ENCODE assay signal across 23 mouse cellular contexts in the genomic region with DNA sequence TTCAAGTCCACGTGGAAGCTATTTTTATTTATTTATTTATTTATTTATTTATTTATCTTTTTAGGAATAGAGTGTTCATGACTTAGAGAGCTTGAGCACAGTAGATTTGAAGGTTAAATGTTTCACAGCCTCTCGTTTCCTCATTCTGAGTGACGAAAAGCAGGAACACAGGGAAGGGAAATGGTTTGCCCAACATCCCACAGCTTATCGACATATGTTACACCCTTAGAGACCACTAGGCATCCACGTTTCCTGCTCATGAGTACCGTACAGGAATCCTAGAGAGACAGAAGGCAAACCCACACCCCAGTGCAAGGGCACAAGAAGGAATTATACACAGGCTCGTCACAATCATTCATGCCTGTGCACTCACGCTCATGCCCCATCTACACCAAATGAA.
DNase-seq lines count a peak whose midpoint lies in the region; ATAC-seq lines count a peak whose summit lies in the region.
"Had no signal": no experiment of that assay in that cellular context is flagged by ENCODE, and none has a peak within 500 bp of the region (broad histone marks: within the 10 kb centered on the region; RNA-seq: fewer than 3 reads in every experiment).

No protein-coding gene starts in this region.

- H3K4me2 ChIP-seq in embryonic facial prominence, embryonic 13.5 days, result no peak overlapping the region
- H3K4me2 ChIP-seq in lung, embryonic 15.5 days, result no peak overlapping the region
- H3K4me2 ChIP-seq: embryonic facial prominence, embryonic 12.5 days; heart, embryonic 11.5 days; hindbrain, embryonic 12.5 days; limb, embryonic 15.5 days; liver, embryonic 15.5 days; midbrain, embryonic 12.5 days; neural tube, embryonic 12.5 days had no signal

- DNase-seq in embryonic facial prominence, embryonic 10.5 days (ENCODE audit: low spot score), result no peak
- no peak for DNase-seq in lung, postnatal 4 days
- no peak for DNase-seq in cerebellum, adult 9-11 months
- DNase-seq: adrenal gland, postnatal 14 days; cerebellum, adult 9-10 months; gastrocnemius, adult 2 months; heart, postnatal 10 days; left cerebral cortex, postnatal 4 days; thymus, adult 18-20 months had no signal

- H3K9me3 ChIP-seq in embryonic facial prominence, embryonic 13.5 days, result no peaks in the 10 kb centered on the region
- H3K9me3 ChIP-seq in embryonic facial prominence, embryonic 10.5 days, result no peaks in the 10 kb centered on the region
- H3K9me3 ChIP-seq in lung, embryonic 15.5 days, result no peaks in the 10 kb centered on the region
- H3K9me3 ChIP-seq: embryonic facial prominence, embryonic 12.5 days; hindbrain, embryonic 12.5 days; limb, embryonic 15.5 days; liver, embryonic 15.5 days; midbrain, embryonic 12.5 days; neural tube, embryonic 12.5 days had no signal

- H3K36me3 ChIP-seq in embryonic facial prominence, embryonic 13.5 days, result no peaks in the 10 kb centered on the region
- H3K36me3 ChIP-seq in embryonic facial prominence, embryonic 10.5 days (replicated peaks), result no peaks in the 10 kb centered on the region
- H3K36me3 ChIP-seq in lung, embryonic 15.5 days, result no peaks in the 10 kb centered on the region
- H3K36me3 ChIP-seq: embryonic facial prominence, embryonic 12.5 days; hindbrain, embryonic 12.5 days; limb, embryonic 15.5 days; liver, embryonic 15.5 days; midbrain, embryonic 12.5 days; neural tube, embryonic 12.5 days had no signal

- peaks cover 19% of the 10 kb centered on the region for H3K4me1 ChIP-seq in embryonic facial prominence, embryonic 13.5 days
- H3K4me1 ChIP-seq in embryonic facial prominence, embryonic 10.5 days, result 0 out of 2 replicates have a peak, but pooled peaks cover 3% of the 10 kb centered on the region
- peaks cover 22% of the 10 kb centered on the region for H3K4me1 ChIP-seq in lung, embryonic 15.5 days
- H3K4me1 ChIP-seq: hindbrain, embryonic 12.5 days; liver, embryonic 15.5 days; neural tube, embryonic 12.5 days had no signal

- 59% methylated on average over 8 of the region's 8 CpGs for WGBS in embryonic facial prominence, embryonic 13.5 days
- WGBS in embryonic facial prominence, embryonic 10.5 days, result 86% methylated on average over 8 of the region's 8 CpGs
- 63% methylated on average over 8 of the region's 8 CpGs for WGBS in lung, embryonic 15.5 days

- no peak overlapping the region for H3K9ac ChIP-seq in embryonic facial prominence, embryonic 13.5 days
- no peak overlapping the region for H3K9ac ChIP-seq in lung, embryonic 15.5 days
- H3K9ac ChIP-seq: embryonic facial prominence, embryonic 12.5 days; hindbrain, embryonic 12.5 days; limb, embryonic 15.5 days; liver, embryonic 15.5 days; midbrain, embryonic 12.5 days; neural tube, embryonic 12.5 days had no signal

- no peak for ATAC-seq in embryonic facial prominence, embryonic 13.5 days (ENCODE audit: insufficient number of reproducible peaks, insufficient read depth, low FRiP score, low TSS enrichment, low read depth)
- ATAC-seq in lung, embryonic 15.5 days (ENCODE audit: borderline replicate concordance, extremely low read depth, low FRiP score, low TSS enrichment), result no peak
- ATAC-seq in granulocyte monocyte progenitor cell, adult 5-6 weeks (replicated peaks; ENCODE audit: poor library complexity, severe bottlenecking), result peak; percentile 93
- peak; percentile 49; the same call in 1 of the 2 replicates for ATAC-seq in neutrophil, adult 5-6 weeks (ENCODE audit: extremely low read depth, insufficient number of reproducible peaks, low FRiP score, poor library complexity, severe bottlenecking)
- ATAC-seq: forebrain, embryonic 14.5 days; intestine, postnatal 0 days had no signal

- 0 out of 2 replicates have a peak overlapping the region, but pooled peaks have one; percentile 28 for H3K27ac ChIP-seq in embryonic facial prominence, embryonic 13.5 days
- H3K27ac ChIP-seq in embryonic facial prominence, embryonic 10.5 days (replicated peaks), result no peak overlapping the region
- 0 out of 2 replicates have a peak overlapping the region, but pooled peaks have one; percentile 30 for H3K27ac ChIP-seq in lung, embryonic 15.5 days
- H3K27ac ChIP-seq: embryonic facial prominence, embryonic 12.5 days; gastrocnemius, adult 2 months; hindbrain, embryonic 12.5 days; kidney, postnatal 0 days; liver, embryonic 15.5 days; midbrain, embryonic 12.5 days; neural tube, embryonic 12.5 days had no signal

- no peak overlapping the region for H3K4me3 ChIP-seq in embryonic facial prominence, embryonic 13.5 days
- H3K4me3 ChIP-seq in embryonic facial prominence, embryonic 10.5 days, result no peak overlapping the region
- no peak overlapping the region for H3K4me3 ChIP-seq in lung, embryonic 15.5 days
- H3K4me3 ChIP-seq: embryonic facial prominence, embryonic 12.5 days; gastrocnemius, adult 2 months; hindbrain, embryonic 12.5 days; limb, embryonic 15.5 days; liver, embryonic 15.5 days; midbrain, embryonic 12.5 days; neural tube, embryonic 12.5 days had no signal

- no peaks in the 10 kb centered on the region for H3K27me3 ChIP-seq in embryonic facial prominence, embryonic 13.5 days
- H3K27me3 ChIP-seq in embryonic facial prominence, embryonic 10.5 days (replicated peaks; ENCODE audit: low read depth, poor library complexity, severe bottlenecking), result no peaks in the 10 kb centered on the region
- H3K27me3 ChIP-seq in lung, embryonic 15.5 days, result no peaks in the 10 kb centered on the region
- H3K27me3 ChIP-seq: embryonic facial prominence, embryonic 12.5 days; hindbrain, embryonic 12.5 days; limb, embryonic 15.5 days; liver, embryonic 15.5 days; midbrain, embryonic 12.5 days; neural tube, embryonic 12.5 days had no signal

Comparison
In these comparisons a context has a peak if more than half of its experiments do, and no peak if none do; other contexts are left out.
1. ATAC-seq: peak in granulocyte monocyte progenitor cell, adult 5-6 weeks (single experiment) and neutrophil, adult 5-6 weeks (single experiment); none in embryonic facial prominence, embryonic 13.5 days (single experiment) and lung, embryonic 15.5 days (single experiment).